Mouse (Mus musculus): Measurements from ENCODE around the gene Upp2. TPM values are rescaled to one million over a fixed set of nuclear protein-coding genes. Genes with fewer than 3 reads are reported as not detected.

Upp2 gene
- polyA plus RNA-seq, 1 experiment from 2014 or later, result 9.0 TPM

DNA sequence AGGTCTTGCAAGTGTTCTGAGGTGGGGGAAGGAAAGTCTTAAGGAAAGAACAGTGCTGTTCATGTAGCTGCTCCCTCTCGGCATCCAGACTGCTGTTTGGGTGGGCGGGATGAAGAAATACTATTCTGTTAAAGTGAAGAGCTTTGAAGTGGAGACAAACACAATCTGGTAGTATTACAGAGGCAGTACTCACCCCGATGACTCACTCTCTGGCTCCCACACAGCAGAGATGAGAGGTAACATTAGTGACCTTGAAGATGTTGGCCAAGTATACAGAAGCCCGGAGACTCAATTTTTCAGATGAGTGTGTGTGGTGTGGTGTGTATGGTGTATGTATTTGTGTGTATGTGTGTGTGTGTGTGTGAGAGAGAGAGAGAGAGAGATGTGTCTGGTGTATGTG, 22.5 kb downstream of the Upp2 start:
- H3K36me3 ChIP-seq (ENCODE audit: control insufficient read depth, insufficient read depth, low read length), result no peaks in the 10 kb centered on the region
- WGBS, result 48% methylated on average over 4 of the region's 4 CpGs

DNA sequence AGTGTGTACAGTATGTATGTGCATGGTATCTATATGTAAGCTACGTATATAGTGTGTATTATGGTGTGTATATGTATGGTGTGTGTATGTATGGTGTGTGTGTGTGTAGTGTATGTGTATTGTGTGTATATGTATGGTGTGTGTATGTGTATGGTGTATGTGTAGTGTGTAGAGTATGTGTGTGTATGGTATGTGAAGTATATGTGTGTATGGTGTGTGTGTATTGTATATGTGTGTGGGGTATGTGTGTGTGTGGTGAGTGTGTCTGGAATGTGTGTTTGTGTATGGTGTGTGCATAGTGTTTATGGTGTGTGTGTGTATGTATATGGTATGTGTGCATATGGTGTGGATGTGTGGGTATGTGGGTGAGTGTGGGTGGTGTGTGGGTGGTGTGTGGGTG, 23.0 kb downstream of the Upp2 start:
- Histone ChIP-seq H3K4me1 (replicated peaks; ENCODE audit: control insufficient read depth, insufficient read depth, low read length) (peaks cover 11% of the 10 kb centered on the region; the same call in 1 of the 2 replicates), H3K9ac (ENCODE audit: low read length) (no peak overlapping the region), H3K27me3 (replicated peaks; ENCODE audit: control insufficient read depth, insufficient read depth, low read length) (no peaks in the 10 kb centered on the region), H3K27ac (ENCODE audit: low read depth) (no peak overlapping the region), H3K4me2 (ENCODE audit: low read length) (no peak overlapping the region), H3K36me3 (ENCODE audit: control insufficient read depth, insufficient read depth, low read length) (no peaks in the 10 kb centered on the region), H3K4me3 (ENCODE audit: low read depth, low read length) (no peak overlapping the region), H3K9me3 (ENCODE audit: control insufficient read depth, low read length) (no peaks in the 10 kb centered on the region)
- DNase-seq (ENCODE audit: low spot score) (no peak), ATAC-seq (replicated peaks; ENCODE audit: low FRiP score, low TSS enrichment, low read depth) (peak; percentile 47; the same call in 1 of the 2 replicates)
- WGBS, result 100% methylated on average over 1 of the region's 1 CpGs

More for the DNA sequence above, 22.5 kb downstream of the Upp2 start:
- 0 out of 2 replicates have a peak, but pooled peaks cover 9% of the 10 kb centered on the region for H3K4me1 ChIP-seq (replicated peaks; ENCODE audit: control insufficient read depth, insufficient read depth, low read length)
- H3K4me3 ChIP-seq (ENCODE audit: low read depth, low read length), result no peak overlapping the region
- H3K4me2 ChIP-seq (ENCODE audit: low read length), result no peak overlapping the region
- no peak overlapping the region for H3K27ac ChIP-seq (ENCODE audit: low read depth)
- no peaks in the 10 kb centered on the region for H3K27me3 ChIP-seq (replicated peaks; ENCODE audit: control insufficient read depth, insufficient read depth, low read length)
- DNase-seq (ENCODE audit: low spot score) (no peak), ATAC-seq (replicated peaks; ENCODE audit: low FRiP score, low TSS enrichment, low read depth) (no peak)
- H3K9ac ChIP-seq (ENCODE audit: low read length), result no peak overlapping the region
- H3K9me3 ChIP-seq (ENCODE audit: control insufficient read depth, low read length), result no peaks in the 10 kb centered on the region

DNA sequence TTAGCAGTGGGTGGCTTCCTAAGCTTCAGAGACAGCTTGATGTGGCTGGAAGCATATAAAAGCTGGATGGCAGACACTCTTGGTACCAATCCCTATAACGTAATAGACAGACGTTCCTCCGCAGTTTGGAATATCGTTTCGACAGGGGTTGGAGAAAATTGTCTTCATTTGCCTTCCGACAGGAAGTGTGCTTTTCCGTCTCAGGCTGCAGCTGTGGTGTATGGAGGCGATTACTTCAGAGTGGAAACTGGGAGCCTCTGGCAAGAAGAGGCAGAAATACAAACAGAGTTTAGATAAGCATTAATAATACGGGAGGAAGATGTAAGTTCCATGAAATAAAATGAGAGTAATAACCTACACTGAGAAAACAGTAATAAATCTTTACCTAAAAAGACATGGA, 28.3 kb downstream of the Upp2 start:
- no peaks in the 10 kb centered on the region for H3K9me3 ChIP-seq (ENCODE audit: control insufficient read depth, low read length)
- H3K4me2 ChIP-seq (ENCODE audit: low read length), result 0 out of 2 replicates have a peak overlapping the region, but pooled peaks have one; percentile 7
- 27% methylated on average over 9 of the region's 9 CpGs for WGBS
- peak overlapping the region; percentile 57; the same call in 1 of the 2 replicates for H3K27ac ChIP-seq (ENCODE audit: low read depth)
- ATAC-seq (replicated peaks; ENCODE audit: low FRiP score, low TSS enrichment, low read depth) (no peak), DNase-seq (ENCODE audit: low spot score) (no peak)
- H3K27me3 ChIP-seq (replicated peaks; ENCODE audit: control insufficient read depth, insufficient read depth, low read length), result no peaks in the 10 kb centered on the region
- peaks cover 17% of the 10 kb centered on the region; the same call in 1 of the 2 replicates for H3K4me1 ChIP-seq (replicated peaks; ENCODE audit: control insufficient read depth, insufficient read depth, low read length)
- no peak overlapping the region for H3K4me3 ChIP-seq (ENCODE audit: low read depth, low read length)
- H3K9ac ChIP-seq (ENCODE audit: low read length), result no peak overlapping the region
- no peaks in the 10 kb centered on the region for H3K36me3 ChIP-seq (ENCODE audit: control insufficient read depth, insufficient read depth, low read length)

GRCm38 (mm10) chr2:58596774-58597342, 29.8 kb downstream of the Upp2 start:
- WGBS, result 85% methylated on average over 17 of the region's 17 CpGs
- Histone ChIP-seq H3K9me3 (ENCODE audit: control insufficient read depth, low read length) (no peaks in the 10 kb centered on the region), H3K27me3 (replicated peaks; ENCODE audit: control insufficient read depth, insufficient read depth, low read length) (no peaks in the 10 kb centered on the region), H3K36me3 (ENCODE audit: control insufficient read depth, insufficient read depth, low read length) (no peaks in the 10 kb centered on the region), H3K4me2 (ENCODE audit: low read length) (no peak overlapping the region), H3K27ac (ENCODE audit: low read depth) (no peak overlapping the region), H3K4me1 (replicated peaks; ENCODE audit: control insufficient read depth, insufficient read depth, low read length) (peaks cover 13% of the 10 kb centered on the region; the same call in 1 of the 2 replicates), H3K4me3 (ENCODE audit: low read depth, low read length) (no peak overlapping the region), H3K9ac (ENCODE audit: low read length) (no peak overlapping the region)
- no peak for DNase-seq (ENCODE audit: low spot score)
- no peak for ATAC-seq (replicated peaks; ENCODE audit: low FRiP score, low TSS enrichment, low read depth)

DNA sequence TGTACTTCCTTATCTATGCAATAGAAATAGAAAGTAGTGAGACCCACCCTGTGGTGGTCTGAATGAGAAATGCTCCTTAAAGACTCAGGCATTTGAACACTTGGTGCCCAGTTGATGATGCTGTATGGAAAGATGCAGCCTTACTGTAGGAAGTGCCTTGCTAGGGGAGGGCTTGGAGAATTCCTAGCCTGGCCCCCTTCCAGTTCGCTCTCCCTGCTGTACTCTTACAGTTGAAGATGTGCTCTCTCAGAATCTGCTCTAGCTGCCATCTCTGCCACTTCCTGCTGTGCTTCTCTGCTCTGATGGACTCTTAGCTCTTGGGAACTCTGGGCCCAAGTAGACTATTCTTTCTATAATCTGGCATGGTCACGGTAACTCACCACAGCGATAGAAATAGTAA, 30.5 kb downstream of the Upp2 start:
- Histone ChIP-seq H3K4me2 (ENCODE audit: low read length) (no peak overlapping the region), H3K27ac (ENCODE audit: low read depth) (no peak overlapping the region), H3K9me3 (ENCODE audit: control insufficient read depth, low read length) (no peaks in the 10 kb centered on the region), H3K4me1 (replicated peaks; ENCODE audit: control insufficient read depth, insufficient read depth, low read length) (peaks cover 13% of the 10 kb centered on the region; the same call in 1 of the 2 replicates), H3K27me3 (replicated peaks; ENCODE audit: control insufficient read depth, insufficient read depth, low read length) (no peaks in the 10 kb centered on the region), H3K9ac (ENCODE audit: low read length) (no peak overlapping the region), H3K36me3 (ENCODE audit: control insufficient read depth, insufficient read depth, low read length) (no peaks in the 10 kb centered on the region), H3K4me3 (ENCODE audit: low read depth, low read length) (no peak overlapping the region)
- ATAC-seq (replicated peaks; ENCODE audit: low FRiP score, low TSS enrichment, low read depth), result no peak
- 95% methylated on average over 3 of the region's 3 CpGs for WGBS
- no peak for DNase-seq (ENCODE audit: low spot score)

- ATAC-seq (replicated peaks; ENCODE audit: low FRiP score, low TSS enrichment, low read depth) (no peak), DNase-seq (ENCODE audit: low spot score) (no peak)
- Histone ChIP-seq H3K4me2 (ENCODE audit: low read length) (no peak overlapping the region), H3K9ac (ENCODE audit: low read length) (no peak overlapping the region), H3K4me1 (replicated peaks; ENCODE audit: control insufficient read depth, insufficient read depth, low read length) (peaks cover 13% of the 10 kb centered on the region; the same call in 1 of the 2 replicates), H3K9me3 (ENCODE audit: control insufficient read depth, low read length) (no peaks in the 10 kb centered on the region), H3K36me3 (ENCODE audit: control insufficient read depth, insufficient read depth, low read length) (no peaks in the 10 kb centered on the region), H3K27me3 (replicated peaks; ENCODE audit: control insufficient read depth, insufficient read depth, low read length) (no peaks in the 10 kb centered on the region), H3K4me3 (ENCODE audit: low read depth, low read length) (no peak overlapping the region), H3K27ac (ENCODE audit: low read depth) (no peak overlapping the region)
- 91% methylated on average over 6 of the region's 6 CpGs for WGBS
These were observed 32.5 kb downstream of the Upp2 start for GRCm38 (mm10) chr2:58599639-58600038.

DNA sequence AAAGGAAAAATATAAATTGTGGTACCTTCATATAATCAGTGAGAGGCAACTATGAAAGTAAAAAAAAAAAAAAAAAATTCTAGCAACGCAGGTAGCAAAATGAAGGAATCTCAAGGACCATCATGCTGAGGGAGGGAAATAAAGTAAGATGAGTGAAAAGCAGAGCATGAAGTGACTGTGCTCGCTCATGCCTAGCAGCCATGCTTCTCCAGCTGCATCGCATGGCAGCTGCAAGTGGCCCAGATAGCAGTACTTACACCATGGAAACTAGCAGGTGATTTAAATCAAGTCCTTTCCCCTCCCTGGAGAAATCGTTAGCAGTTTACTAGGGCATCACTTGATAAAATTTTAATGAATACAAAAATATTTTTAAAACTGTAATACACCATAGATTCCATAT, 34.3 kb downstream of the Upp2 start:
- no peak for ATAC-seq (replicated peaks; ENCODE audit: low FRiP score, low TSS enrichment, low read depth)
- H3K4me1 ChIP-seq (replicated peaks; ENCODE audit: control insufficient read depth, insufficient read depth, low read length), result no peaks in the 10 kb centered on the region
- no peaks in the 10 kb centered on the region for H3K36me3 ChIP-seq (ENCODE audit: control insufficient read depth, insufficient read depth, low read length)
- 90% methylated on average over 4 of the region's 4 CpGs for WGBS
- H3K27ac ChIP-seq (ENCODE audit: low read depth), result no peak overlapping the region
- DNase-seq (ENCODE audit: low spot score), result no peak
- no peak overlapping the region for H3K4me3 ChIP-seq (ENCODE audit: low read depth, low read length)
- H3K27me3 ChIP-seq (replicated peaks; ENCODE audit: control insufficient read depth, insufficient read depth, low read length), result no peaks in the 10 kb centered on the region
- H3K4me2 ChIP-seq (ENCODE audit: low read length), result no peak overlapping the region
- no peaks in the 10 kb centered on the region for H3K9me3 ChIP-seq (ENCODE audit: control insufficient read depth, low read length)
- H3K9ac ChIP-seq (ENCODE audit: low read length), result no peak overlapping the region

GRCm38 (mm10) chr2:58603379-58603778, 36.3 kb downstream of the Upp2 start:
- no peak for DNase-seq (ENCODE audit: low spot score)
- H3K27ac ChIP-seq (ENCODE audit: low read depth), result no peak overlapping the region
- H3K27me3 ChIP-seq (replicated peaks; ENCODE audit: control insufficient read depth, insufficient read depth, low read length), result no peaks in the 10 kb centered on the region
- no peaks in the 10 kb centered on the region for H3K4me1 ChIP-seq (replicated peaks; ENCODE audit: control insufficient read depth, insufficient read depth, low read length)
- H3K36me3 ChIP-seq (ENCODE audit: control insufficient read depth, insufficient read depth, low read length), result no peaks in the 10 kb centered on the region
- ATAC-seq (replicated peaks; ENCODE audit: low FRiP score, low TSS enrichment, low read depth), result no peak
- H3K4me2 ChIP-seq (ENCODE audit: low read length), result no peak overlapping the region
- H3K9me3 ChIP-seq (ENCODE audit: control insufficient read depth, low read length), result no peaks in the 10 kb centered on the region
- 86% methylated on average over 3 of the region's 3 CpGs for WGBS
- H3K4me3 ChIP-seq (ENCODE audit: low read depth, low read length), result no peak overlapping the region
- no peak overlapping the region for H3K9ac ChIP-seq (ENCODE audit: low read length)

DNA sequence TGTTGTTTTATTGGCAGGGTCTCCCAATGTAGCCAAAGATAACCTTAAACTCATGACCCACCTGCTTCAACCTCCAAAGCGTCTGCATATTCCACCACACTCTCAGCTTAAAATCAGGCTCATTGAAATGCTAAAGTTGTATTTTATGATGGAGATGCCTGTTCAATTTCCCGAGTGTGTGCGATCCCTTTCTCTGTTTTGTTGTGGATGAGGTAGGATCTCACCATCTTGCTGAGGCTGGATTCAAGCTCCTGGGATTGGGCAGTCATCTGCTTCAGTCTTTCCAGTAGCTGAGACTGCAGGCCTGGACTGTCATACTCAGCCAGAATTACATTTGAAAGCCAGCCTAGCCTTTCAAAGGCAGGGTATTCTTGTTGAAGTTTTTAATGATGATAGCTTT, 37.7 kb downstream of the Upp2 start:
- Histone ChIP-seq H3K9me3 (ENCODE audit: control insufficient read depth, low read length) (no peaks in the 10 kb centered on the region), H3K27ac (ENCODE audit: low read depth) (no peak overlapping the region), H3K36me3 (ENCODE audit: control insufficient read depth, insufficient read depth, low read length) (no peaks in the 10 kb centered on the region), H3K4me2 (ENCODE audit: low read length) (no peak overlapping the region), H3K4me3 (ENCODE audit: low read depth, low read length) (no peak overlapping the region), H3K27me3 (replicated peaks; ENCODE audit: control insufficient read depth, insufficient read depth, low read length) (no peaks in the 10 kb centered on the region), H3K9ac (ENCODE audit: low read length) (no peak overlapping the region), H3K4me1 (replicated peaks; ENCODE audit: control insufficient read depth, insufficient read depth, low read length) (no peaks in the 10 kb centered on the region)
- DNase-seq (ENCODE audit: low spot score) (no peak), ATAC-seq (replicated peaks; ENCODE audit: low FRiP score, low TSS enrichment, low read depth) (no peak)
- WGBS, result 93% methylated on average over 3 of the region's 3 CpGs
